Mouse (Mus musculus) cerebellum, adult 9-11 months (tissue): Measurements from ENCODE around the gene Tmem184b.
A peak's percentile ranks its signal among the peaks of the same experiment; 100 is the strongest.

ENCODE experiments used
- DNase-seq: peaks from one replicate; pipeline ENCODE4 v3.0.0; 2022

Tmem184b gene

GRCm38 (mm10) chr15:79396736-79397135 is 6.6 kb downstream of the Tmem184b start:
- DNase-seq: no peak

GRCm38 (mm10) chr15:79395281-79395680 is 8.1 kb downstream of the Tmem184b start:
- DNase-seq: no peak

- no peak for DNase-seq
Measured at GRCm38 (mm10) chr15:79394842-79395241, 8.5 kb downstream of the Tmem184b start.

DNA sequence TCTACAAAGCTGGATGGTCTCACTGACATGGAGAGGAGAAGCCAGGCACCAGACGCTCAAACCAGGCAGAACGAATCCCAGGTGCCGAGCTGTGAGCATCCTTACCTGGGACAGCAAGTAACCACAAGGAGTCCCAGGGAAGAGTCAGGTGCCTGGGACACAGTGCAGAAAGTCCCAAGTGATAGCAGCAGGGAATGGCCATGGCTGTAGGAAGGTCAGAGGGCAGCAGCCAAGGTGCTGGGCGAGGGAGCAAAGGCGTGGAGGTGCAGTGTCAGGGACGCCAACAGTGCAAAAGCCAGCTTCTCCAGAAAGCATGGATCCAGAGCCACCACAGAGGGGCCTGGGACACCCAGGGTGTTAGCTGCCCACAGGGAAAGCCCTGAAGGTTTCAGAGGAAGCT is 10.3 kb downstream of the Tmem184b start:
- no peak for DNase-seq

- DNase-seq: no peak
Measured at GRCm38 (mm10) chr15:79392527-79392926, 10.8 kb downstream of the Tmem184b start.

DNA sequence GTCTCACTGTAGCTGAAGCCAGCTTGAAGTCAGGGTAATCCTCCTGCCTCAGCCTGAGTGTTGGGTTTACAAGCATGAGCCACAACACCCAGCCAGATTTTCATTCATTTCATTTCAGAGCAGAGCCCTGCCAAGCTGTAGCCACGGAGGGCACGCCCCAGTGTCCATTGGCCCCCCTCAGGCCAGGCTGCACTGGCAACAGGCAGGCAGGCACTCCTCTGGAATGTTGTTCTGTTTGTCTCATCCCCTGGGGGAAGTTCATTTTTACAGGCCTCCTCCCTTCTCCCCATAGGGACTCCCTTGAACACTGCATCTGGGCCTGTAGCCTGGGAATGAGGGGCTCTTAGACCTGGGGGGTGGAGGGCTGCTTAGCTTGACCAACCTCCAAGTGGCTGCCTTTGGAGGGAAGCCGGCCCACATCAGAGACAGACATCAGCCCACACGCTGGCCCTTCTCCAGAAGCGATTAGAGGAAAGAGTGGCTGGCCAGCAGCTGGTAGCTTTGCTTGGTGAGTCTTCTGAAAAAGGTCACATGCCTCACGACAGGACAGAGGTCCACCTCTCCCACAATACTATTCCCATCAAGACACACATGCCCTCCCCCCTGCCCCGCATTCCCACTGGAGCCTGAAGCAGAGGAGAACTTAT is 11.8 kb downstream of the Tmem184b start:
- DNase-seq: no peak

DNA sequence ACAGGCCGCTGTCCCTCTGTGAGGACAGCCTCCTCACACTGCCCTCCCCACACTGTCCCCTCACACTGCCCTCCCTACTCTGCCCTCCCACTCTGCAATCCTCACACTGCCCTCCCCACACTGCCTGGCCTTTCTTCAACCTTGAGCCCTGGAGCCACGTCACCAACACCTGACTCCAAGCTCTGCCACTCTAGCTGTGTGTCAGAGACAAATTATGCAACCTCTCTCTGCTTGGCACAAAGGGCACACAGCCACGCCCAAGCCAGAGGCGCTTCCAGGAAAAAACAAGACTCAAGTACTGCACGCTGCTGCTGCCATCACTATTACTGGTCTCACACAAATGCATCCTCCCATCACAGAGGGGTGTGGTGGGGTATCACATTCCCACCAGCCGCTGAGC is 12.9 kb downstream of the Tmem184b start:
- DNase-seq: no peak

- DNase-seq: no peak
Measured at GRCm38 (mm10) chr15:79388171-79388570, 15.2 kb downstream of the Tmem184b start.

- DNase-seq: no peak
Measured at GRCm38 (mm10) chr15:79387611-79388010, 15.8 kb downstream of the Tmem184b start.

DNA sequence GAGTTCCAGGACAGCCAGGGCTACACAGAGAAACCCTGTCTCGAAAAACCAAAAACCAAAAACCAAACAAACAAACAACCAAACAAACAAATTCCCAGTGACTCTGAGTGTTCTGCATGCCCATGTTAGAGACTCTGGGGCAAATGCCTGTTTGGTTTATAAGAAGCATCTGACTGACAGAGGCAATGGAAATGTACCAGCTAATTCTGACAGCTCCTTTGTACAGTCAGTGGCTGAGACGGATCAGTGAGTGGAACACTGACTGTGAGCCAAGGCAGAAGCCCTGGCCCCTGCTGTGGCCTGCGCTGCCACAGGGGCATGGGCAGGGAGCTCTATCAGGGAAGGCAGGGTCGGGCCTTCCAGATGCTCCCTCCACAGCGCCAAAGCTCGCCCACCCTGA is 16.3 kb downstream of the Tmem184b start:
- DNase-seq: no peak

DNA sequence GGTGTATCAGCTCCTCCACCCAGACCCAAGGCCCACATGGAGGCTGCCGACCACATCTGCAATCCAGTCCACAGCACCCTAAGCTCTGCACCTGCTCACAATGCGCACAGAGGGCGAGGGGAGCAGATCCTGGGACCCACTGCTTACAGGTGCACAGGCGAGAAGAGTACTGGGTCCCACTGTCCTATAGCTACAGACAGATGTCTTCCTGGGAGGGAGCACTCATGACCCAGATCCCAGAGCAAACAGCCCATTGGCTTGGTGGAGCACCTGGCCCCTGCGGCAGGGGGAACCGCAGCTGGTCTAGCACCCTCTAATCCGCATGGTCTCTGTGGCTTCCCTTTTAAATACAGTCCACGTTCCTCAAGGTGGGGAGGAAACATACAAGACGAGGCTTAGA is 21.7 kb downstream of the Tmem184b start:
- no peak for DNase-seq

- peak; percentile 79 for DNase-seq
Measured at GRCm38 (mm10) chr15:79380468-79381444, 22.6 kb downstream of the Tmem184b start.

DNA sequence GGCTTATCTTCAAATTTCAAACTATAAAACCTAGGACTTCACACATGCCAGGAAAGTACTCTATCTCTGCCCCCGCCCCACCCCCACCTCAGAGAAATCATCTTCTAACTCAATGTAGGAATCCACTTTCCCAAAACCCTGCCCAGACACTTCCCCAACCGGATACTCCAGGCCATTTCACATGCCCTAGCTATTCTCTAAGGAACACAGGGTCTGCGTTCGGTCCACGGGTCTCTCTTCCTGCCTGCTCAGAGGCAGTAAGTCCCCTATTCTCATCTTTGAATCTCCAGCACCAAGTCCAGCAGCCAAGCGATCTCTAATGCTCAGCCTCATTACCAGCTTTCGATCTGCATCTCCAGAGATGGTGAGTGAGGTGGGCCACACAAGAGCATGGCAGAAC is 23.7 kb downstream of the Tmem184b start:
- DNase-seq: no peak

- no peak for DNase-seq
Measured at GRCm38 (mm10) chr15:79378608-79379007, 24.8 kb downstream of the Tmem184b start.

- peak; percentile 42 for DNase-seq
Measured at GRCm38 (mm10) chr15:79377681-79378080, 25.7 kb downstream of the Tmem184b start.

DNA sequence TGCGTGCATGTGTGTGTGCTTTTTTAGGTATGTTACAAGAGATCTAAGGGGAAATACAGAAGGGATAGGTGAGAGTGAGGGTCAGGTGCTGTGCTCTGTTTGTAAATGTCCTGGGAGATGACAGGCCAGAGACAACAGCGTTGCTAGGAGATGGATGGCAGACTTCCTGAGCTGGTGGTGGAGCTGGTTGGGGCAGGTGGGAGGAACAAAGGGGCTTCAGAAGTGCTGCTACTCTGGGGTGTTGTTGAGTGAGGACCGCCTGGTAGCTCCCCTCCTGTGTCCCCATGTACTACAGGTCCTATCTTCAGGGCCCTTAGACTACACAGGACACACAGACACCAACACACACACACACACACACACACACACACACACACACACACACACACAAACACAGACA is 28.6 kb downstream of the Tmem184b start:
- DNase-seq: no peak

DNA sequence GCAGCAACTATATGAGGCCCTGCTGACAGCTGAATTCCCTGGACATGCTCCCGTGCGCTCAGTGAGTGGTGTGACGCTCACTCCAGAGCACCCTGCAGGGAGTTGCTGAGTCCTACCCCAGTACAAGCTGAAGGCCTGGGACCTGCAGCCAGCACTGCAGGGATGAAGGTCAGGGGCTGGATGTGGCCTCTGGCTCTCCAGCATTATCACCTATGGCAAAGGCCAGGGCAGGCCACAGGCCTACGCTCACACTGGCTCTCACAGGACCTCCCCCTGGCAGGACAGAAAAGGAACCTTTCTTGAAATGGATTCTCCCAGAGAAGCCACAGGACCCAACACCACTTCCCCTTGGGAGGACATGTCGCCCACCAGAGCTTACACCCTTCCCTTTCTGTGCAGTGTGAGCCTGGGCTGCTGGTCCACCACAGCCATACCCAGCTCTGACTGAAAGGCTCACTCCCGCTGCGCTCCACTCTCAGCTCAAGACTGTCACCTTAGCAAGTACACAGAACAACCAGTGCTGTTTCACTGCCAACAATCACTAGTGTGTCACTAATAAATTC is 33.0 kb downstream of the Tmem184b start:
- DNase-seq: no peak

- DNase-seq: no peak
Measured at GRCm38 (mm10) chr15:79369452-79370280, 33.7 kb downstream of the Tmem184b start.

DNA sequence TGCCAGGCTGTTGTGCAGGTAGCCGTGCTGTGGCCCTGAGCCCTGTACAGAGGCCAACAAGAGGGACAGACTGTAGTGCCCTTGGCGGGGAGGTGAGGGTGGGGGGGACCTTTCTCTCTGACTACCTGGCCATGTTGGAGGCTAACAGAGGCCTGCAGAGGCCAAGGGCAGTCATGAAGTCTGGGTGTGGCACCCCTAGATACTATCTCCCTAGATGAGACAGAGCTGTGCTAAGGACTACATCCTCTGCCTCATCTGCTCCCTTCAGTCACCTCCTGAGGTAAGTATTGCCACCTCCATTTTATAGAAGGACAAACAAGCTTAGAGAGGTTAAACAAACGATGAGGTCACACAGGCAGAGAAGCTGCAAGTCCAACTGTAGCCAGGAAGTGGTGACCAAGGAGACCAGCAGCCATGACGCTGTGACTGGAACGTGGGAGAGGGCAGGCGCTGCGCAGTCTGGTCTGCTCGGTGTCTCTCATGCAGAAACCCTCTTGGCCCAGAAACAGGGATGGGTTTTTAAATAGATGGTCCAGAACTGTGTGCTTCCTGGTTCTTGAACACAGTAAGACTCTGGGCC is 34.4 kb downstream of the Tmem184b start:
- no peak for DNase-seq

DNA sequence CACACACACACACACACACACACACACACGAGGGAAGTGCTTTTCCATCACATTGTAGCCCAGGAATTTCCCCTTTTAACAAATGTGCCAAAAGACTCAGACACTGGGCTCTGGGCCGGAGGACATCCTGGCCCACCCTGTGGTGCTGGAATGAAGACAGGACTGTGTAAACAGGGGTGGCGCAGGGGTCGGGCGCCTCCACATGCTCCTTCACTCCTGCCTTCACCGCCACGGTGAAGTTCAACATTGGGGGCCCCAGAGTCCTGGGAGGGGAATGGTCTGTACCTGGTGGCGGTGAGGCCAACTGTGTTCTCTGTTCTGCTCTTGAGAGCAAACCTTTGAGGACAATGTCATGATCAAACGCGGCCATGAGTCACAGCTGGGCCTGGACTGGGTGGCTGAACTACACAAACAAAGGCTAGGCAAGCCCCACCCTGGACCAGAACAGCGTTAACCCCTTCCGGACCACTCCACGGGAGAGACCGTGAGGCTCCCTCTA is 35.0 kb downstream of the Tmem184b start:
- no peak for DNase-seq

DNA sequence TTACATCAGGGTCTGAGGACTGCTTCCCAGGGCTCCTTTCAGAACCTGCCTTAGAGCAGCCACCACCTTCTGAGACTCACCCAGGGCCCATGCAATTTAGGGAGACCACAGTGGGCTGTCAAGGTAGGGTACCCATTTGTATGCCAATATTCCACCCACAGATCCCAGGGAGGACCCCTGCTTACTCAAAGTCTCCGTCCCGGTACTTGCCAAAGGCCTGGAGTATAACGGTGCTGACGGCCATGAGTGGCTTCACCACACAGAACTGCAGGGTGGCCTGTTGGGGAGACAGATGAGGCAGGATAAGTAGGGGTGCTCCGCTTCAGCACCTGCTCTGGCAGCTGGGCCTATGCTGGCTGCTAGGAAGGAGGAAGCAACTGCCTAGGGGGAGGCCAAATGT is 37.0 kb downstream of the Tmem184b start:
- DNase-seq: no peak

DNA sequence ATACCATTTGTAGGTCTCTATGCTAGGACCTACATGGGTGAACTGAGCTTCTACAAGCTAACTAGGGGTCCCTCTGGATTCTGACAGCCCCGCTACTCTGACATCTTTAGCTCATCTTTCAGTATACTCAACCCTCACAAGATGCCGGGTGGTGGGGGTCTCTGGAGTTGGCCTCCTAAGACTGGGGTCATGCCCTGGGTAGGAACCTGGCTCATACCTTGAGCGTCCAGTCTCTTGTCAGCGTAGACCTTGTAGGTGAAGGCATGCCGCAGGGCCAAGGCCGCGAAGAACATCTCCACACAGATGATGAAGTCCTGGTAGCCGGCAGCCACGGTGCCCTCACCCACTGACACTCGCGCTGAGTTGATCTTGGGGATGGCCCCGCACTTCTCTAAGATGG is 38.3 kb downstream of the Tmem184b start:
- no peak for DNase-seq
